Mouse (Mus musculus): ENCODE measurements around the gene H2afj. TPM values are rescaled to one million over a fixed set of nuclear protein-coding genes. Genes with fewer than 3 reads are reported as not detected.

The H2afj gene
- 94.5 and 107 TPM in 2 replicates for polyA plus RNA-seq (2014; fragmentation: Nextera tagmentation; extraction: Ambion mirVana)

- Histone ChIP-seq H3K9ac (ENCODE audit: low read length) (peak within 1 kb of the TSS; percentile 70), H3K9me3 (ENCODE audit: control insufficient read depth, low read length) (no peaks in the 10 kb centered on the region), H3K27me3 (ENCODE audit: control insufficient read depth, insufficient read depth, low read length) (no peaks in the 10 kb centered on the region), H3K4me1 (ENCODE audit: control insufficient read depth, insufficient read depth, low read length) (peaks cover 12% of the 10 kb centered on the region), H3K4me3 (ENCODE audit: low read depth, low read length) (peak within 1 kb of the TSS; percentile 77), H3K4me2 (peak within 1 kb of the TSS; percentile 88), H3K27ac (ENCODE audit: low read depth, low read length) (0 out of 2 replicates have a peak within 1 kb of the TSS, but pooled peaks have one; percentile 30), H3K36me3 (ENCODE audit: control insufficient read depth, insufficient read depth, low read length) (no peaks in the 10 kb centered on the region)
- ATAC-seq (ENCODE audit: low FRiP score) = peak; percentile 88
- DNase-seq (ENCODE audit: low spot score, missing footprints) = peak; percentile 99
- under 1% methylated on average over 34 of the region's 34 CpGs for WGBS
These were observed at the start of gene H2afj for GRCm38 (mm10) chr6:136808014-136808417. Gene H2afj, plus strand, starts transcription at chr6:136808244.

GRCm38 (mm10) chr6:136763912-136764311 is 44.1 kb upstream of the H2afj start:
- DNase-seq (ENCODE audit: low spot score, missing footprints) (no peak), ATAC-seq (ENCODE audit: low FRiP score) (no peak)
- H3K9me3 ChIP-seq (ENCODE audit: control insufficient read depth, low read length) = no peaks in the 10 kb centered on the region
- H3K4me3 ChIP-seq (ENCODE audit: low read depth, low read length) = no peak overlapping the region
- 90% methylated on average over 1 of the region's 1 CpGs for WGBS
- H3K27me3 ChIP-seq (ENCODE audit: control insufficient read depth, insufficient read depth, low read length) = no peaks in the 10 kb centered on the region
- H3K4me2 ChIP-seq = no peak overlapping the region
- H3K36me3 ChIP-seq (ENCODE audit: control insufficient read depth, insufficient read depth, low read length) = no peaks in the 10 kb centered on the region
- no peak overlapping the region for H3K27ac ChIP-seq (ENCODE audit: low read depth, low read length)
- H3K9ac ChIP-seq (ENCODE audit: low read length) = no peak overlapping the region
- no peaks in the 10 kb centered on the region for H3K4me1 ChIP-seq (ENCODE audit: control insufficient read depth, insufficient read depth, low read length)

DNA sequence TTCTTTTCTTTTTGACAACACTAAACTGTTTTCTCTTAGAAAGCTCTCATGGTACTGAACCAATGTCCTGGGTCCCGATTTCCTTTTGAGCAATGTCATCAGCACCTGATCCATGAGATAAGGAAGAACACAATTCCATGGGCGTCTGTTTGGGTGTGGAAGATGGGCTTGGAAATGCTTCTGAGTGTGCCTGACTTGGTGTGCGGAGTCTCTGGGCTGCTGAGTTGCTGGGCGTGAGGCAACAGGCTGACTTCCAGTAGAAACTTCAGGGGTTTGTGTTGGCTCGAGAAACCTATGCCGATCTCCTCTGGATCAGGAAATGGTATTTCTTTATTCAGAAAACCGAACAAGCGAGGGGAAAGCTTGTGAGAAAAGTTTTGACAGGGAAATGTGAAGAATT is 38.9 kb upstream of the H2afj start:
- Histone ChIP-seq H3K4me3 (ENCODE audit: low read depth, low read length) (no peak overlapping the region), H3K27ac (ENCODE audit: low read depth, low read length) (no peak overlapping the region), H3K36me3 (ENCODE audit: control insufficient read depth, insufficient read depth, low read length) (no peaks in the 10 kb centered on the region), H3K4me2 (no peak overlapping the region), H3K4me1 (ENCODE audit: control insufficient read depth, insufficient read depth, low read length) (no peaks in the 10 kb centered on the region), H3K9ac (ENCODE audit: low read length) (no peak overlapping the region), H3K27me3 (ENCODE audit: control insufficient read depth, insufficient read depth, low read length) (no peaks in the 10 kb centered on the region), H3K9me3 (ENCODE audit: control insufficient read depth, low read length) (no peaks in the 10 kb centered on the region)
- WGBS = 85% methylated on average over 8 of the region's 8 CpGs
- ATAC-seq (ENCODE audit: low FRiP score) (no peak), DNase-seq (ENCODE audit: low spot score, missing footprints) (no peak)

- Histone ChIP-seq H3K4me2 (no peak overlapping the region), H3K9me3 (ENCODE audit: control insufficient read depth, low read length) (no peaks in the 10 kb centered on the region), H3K4me1 (ENCODE audit: control insufficient read depth, insufficient read depth, low read length) (no peaks in the 10 kb centered on the region), H3K27ac (ENCODE audit: low read depth, low read length) (no peak overlapping the region), H3K36me3 (ENCODE audit: control insufficient read depth, insufficient read depth, low read length) (no peaks in the 10 kb centered on the region), H3K4me3 (ENCODE audit: low read depth, low read length) (no peak overlapping the region), H3K9ac (ENCODE audit: low read length) (no peak overlapping the region), H3K27me3 (ENCODE audit: control insufficient read depth, insufficient read depth, low read length) (no peaks in the 10 kb centered on the region)
- WGBS = 87% methylated on average over 7 of the region's 7 CpGs
- ATAC-seq (ENCODE audit: low FRiP score) = no peak
- no peak for DNase-seq (ENCODE audit: low spot score, missing footprints)
These were observed 38.2 kb upstream of the H2afj start for GRCm38 (mm10) chr6:136769859-136770258.

DNA sequence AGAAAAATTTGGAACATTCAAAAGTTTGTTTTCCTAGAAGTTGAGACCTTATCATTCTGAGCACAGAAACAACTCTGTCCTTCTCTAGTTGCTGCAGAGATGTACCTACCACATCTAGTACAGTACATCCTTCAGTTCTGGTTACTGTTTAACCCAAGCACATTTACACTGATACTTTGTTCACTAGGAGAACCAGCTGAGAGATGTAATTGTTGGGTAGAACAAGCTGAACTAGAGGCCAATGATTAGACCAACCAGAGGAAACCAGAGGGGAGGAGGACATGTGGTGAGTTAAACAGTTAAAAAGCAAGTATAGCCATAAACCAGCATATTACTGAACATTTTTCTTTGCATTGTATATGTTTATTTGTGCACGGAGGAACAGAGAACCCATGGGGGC is 31.7 kb upstream of the H2afj start:
- 86% methylated on average over 1 of the region's 1 CpGs for WGBS

DNA sequence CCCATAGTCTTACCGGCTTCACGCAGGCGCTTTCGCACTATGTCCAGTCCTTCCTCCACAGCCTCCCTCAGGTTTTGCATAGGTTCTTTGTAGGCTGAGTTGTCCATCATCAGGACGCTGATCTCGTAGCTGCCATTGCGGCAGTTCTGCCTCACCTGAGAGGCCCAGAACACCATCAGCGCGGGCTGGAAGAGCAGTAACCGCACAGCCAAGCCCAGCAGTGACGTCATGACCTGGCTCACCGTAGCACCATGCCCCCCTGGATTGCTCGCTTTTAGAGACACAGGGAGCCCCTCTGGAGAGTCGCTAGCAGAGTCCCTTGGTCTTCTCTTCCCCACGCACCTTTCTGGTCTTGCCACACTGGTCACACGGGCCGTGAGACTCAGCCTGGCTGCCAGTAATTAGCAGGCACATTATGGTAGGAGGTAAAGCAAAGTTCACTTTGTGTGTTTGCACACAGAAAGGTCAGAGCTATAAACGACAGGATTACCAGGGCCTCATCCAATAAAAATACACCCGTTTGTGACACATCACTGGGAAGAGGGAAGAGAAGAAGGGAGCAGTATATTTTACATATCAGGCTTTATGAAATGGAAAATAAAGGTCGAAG is 26.6 kb upstream of the H2afj start, which contains the start of gene Gucy2c:
Gene Gucy2c, minus strand, starts transcription at position 389 of the 610 bp plus-strand sequence.
- ATAC-seq (ENCODE audit: low FRiP score) (no peak), DNase-seq (ENCODE audit: low spot score, missing footprints) (no peak)
- 81% methylated on average over 20 of the region's 20 CpGs for WGBS
- no peak within 1 kb of the TSS for H3K27ac ChIP-seq (ENCODE audit: low read depth, low read length)
- H3K9ac ChIP-seq (ENCODE audit: low read length) = no peak within 1 kb of the TSS
- no peak within 1 kb of the TSS for H3K4me2 ChIP-seq
- no peaks in the 10 kb centered on the region for H3K9me3 ChIP-seq (ENCODE audit: control insufficient read depth, low read length)
- H3K27me3 ChIP-seq (ENCODE audit: control insufficient read depth, insufficient read depth, low read length) = no peaks in the 10 kb centered on the region
- H3K4me1 ChIP-seq (ENCODE audit: control insufficient read depth, insufficient read depth, low read length) = no peaks in the 10 kb centered on the region
- no peak within 1 kb of the TSS for H3K4me3 ChIP-seq (ENCODE audit: low read depth, low read length)
- no peaks in the 10 kb centered on the region for H3K36me3 ChIP-seq (ENCODE audit: control insufficient read depth, insufficient read depth, low read length)

More for the DNA sequence above, 31.7 kb upstream of the H2afj start:
- Histone ChIP-seq H3K4me2 (no peak overlapping the region), H3K9ac (ENCODE audit: low read length) (no peak overlapping the region), H3K9me3 (ENCODE audit: control insufficient read depth, low read length) (no peaks in the 10 kb centered on the region), H3K27ac (ENCODE audit: low read depth, low read length) (no peak overlapping the region), H3K36me3 (ENCODE audit: control insufficient read depth, insufficient read depth, low read length) (no peaks in the 10 kb centered on the region), H3K4me3 (ENCODE audit: low read depth, low read length) (no peak overlapping the region), H3K4me1 (ENCODE audit: control insufficient read depth, insufficient read depth, low read length) (no peaks in the 10 kb centered on the region), H3K27me3 (ENCODE audit: control insufficient read depth, insufficient read depth, low read length) (no peaks in the 10 kb centered on the region)
- no peak for DNase-seq (ENCODE audit: low spot score, missing footprints)
- ATAC-seq (ENCODE audit: low FRiP score) = no peak

DNA sequence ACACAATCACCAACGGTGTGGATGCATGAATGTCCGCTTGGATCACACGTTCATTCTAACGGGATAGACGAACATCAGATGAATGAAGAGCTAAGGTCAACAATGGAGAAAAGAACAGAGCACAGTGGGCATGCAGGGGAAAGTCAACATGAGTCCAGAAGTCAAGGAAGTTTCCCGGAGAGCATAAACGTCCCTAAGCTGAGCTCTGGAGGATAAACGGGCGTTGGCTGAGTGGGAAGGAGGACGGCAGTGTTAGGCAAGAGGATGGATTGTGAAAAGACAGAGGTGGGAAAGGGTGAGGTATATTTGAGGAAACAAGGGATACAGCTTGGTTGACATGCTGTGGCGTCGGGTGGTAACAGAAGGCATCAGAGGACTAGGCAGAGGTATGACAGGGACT is 25.9 kb upstream of the H2afj start:
- DNase-seq (ENCODE audit: low spot score, missing footprints) = no peak

GRCm38 (mm10) chr6:136782761-136783160 is 25.3 kb upstream of the H2afj start:
- no peak for ATAC-seq (ENCODE audit: low FRiP score)
- Histone ChIP-seq H3K4me1 (ENCODE audit: control insufficient read depth, insufficient read depth, low read length) (no peaks in the 10 kb centered on the region), H3K27me3 (ENCODE audit: control insufficient read depth, insufficient read depth, low read length) (no peaks in the 10 kb centered on the region), H3K4me2 (no peak overlapping the region), H3K27ac (ENCODE audit: low read depth, low read length) (no peak overlapping the region), H3K9me3 (ENCODE audit: control insufficient read depth, low read length) (no peaks in the 10 kb centered on the region), H3K9ac (ENCODE audit: low read length) (no peak overlapping the region), H3K4me3 (ENCODE audit: low read depth, low read length) (no peak overlapping the region), H3K36me3 (ENCODE audit: control insufficient read depth, insufficient read depth, low read length) (no peaks in the 10 kb centered on the region)
- WGBS = 86% methylated on average over 9 of the region's 9 CpGs
- no peak for DNase-seq (ENCODE audit: low spot score, missing footprints)

More for the DNA sequence above, 25.9 kb upstream of the H2afj start:
- Histone ChIP-seq H3K27ac (ENCODE audit: low read depth, low read length) (no peak overlapping the region), H3K9ac (ENCODE audit: low read length) (no peak overlapping the region), H3K36me3 (ENCODE audit: control insufficient read depth, insufficient read depth, low read length) (no peaks in the 10 kb centered on the region), H3K9me3 (ENCODE audit: control insufficient read depth, low read length) (no peaks in the 10 kb centered on the region), H3K27me3 (ENCODE audit: control insufficient read depth, insufficient read depth, low read length) (no peaks in the 10 kb centered on the region), H3K4me1 (ENCODE audit: control insufficient read depth, insufficient read depth, low read length) (no peaks in the 10 kb centered on the region), H3K4me2 (no peak overlapping the region), H3K4me3 (ENCODE audit: low read depth, low read length) (no peak overlapping the region)
- 83% methylated on average over 12 of the region's 12 CpGs for WGBS
- ATAC-seq (ENCODE audit: low FRiP score) = no peak

DNA sequence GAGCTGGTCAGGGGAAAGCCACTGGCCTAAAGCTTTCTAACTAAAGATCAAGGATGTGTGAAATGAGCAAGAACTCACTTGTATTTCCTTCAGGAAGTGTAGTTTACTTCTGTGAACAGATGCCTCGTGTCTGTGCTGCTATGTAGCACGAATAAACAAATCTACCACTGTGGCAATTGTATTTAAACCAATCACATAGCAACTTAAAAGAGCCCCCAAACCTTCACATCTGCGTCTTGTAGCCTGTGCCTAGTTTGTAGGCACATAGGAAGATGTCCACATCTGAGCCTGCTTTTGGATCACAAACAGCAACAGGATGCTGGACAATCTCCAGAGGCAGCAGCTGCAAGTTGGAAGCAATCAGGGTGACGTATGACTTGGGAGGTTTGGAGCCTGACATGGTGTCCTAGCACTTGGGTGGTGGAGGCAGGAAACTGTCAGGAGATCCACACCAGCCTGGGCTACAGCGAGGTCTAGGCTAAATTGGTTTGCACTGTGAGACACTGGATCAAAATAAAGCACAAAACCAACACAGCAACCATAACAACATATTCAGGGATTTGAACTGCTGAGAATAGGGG is 18.6 kb upstream of the H2afj start:
- Histone ChIP-seq H3K9me3 (ENCODE audit: control insufficient read depth, low read length) (no peaks in the 10 kb centered on the region), H3K27ac (ENCODE audit: low read depth, low read length) (no peak overlapping the region), H3K27me3 (ENCODE audit: control insufficient read depth, insufficient read depth, low read length) (no peaks in the 10 kb centered on the region), H3K4me3 (ENCODE audit: low read depth, low read length) (no peak overlapping the region), H3K4me1 (ENCODE audit: control insufficient read depth, insufficient read depth, low read length) (no peaks in the 10 kb centered on the region; the same call in 1 of the 2 replicates), H3K4me2 (no peak overlapping the region), H3K9ac (ENCODE audit: low read length) (no peak overlapping the region), H3K36me3 (ENCODE audit: control insufficient read depth, insufficient read depth, low read length) (no peaks in the 10 kb centered on the region)
- 86% methylated on average over 5 of the region's 5 CpGs for WGBS
- ATAC-seq (ENCODE audit: low FRiP score) = no peak
- DNase-seq (ENCODE audit: low spot score, missing footprints) = no peak
